10 mouse cellular contexts compared by ENCODE assay signal in the genomic region with DNA sequence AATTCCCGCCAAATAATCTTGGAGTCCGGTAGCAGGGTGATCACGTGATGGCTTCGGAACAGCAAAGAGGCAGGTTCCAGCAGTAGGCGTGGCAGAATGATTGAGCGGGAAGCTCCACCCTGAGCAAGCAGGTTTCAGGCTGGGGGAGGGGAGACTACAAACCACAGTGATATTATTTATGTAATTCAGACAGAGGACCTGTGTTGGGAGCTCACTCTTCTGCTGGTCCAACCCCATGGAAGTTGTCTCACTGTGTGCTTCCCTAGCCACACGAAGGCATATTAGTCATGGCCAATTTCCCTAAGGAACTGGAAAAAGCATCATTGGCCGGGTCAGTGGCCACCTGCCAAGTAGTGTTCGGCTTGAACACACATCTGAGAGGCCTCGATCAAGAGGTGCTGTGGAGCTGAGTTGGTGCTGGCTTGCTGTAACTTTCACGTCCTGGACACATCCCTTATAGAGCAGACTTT. TPM values are rescaled to one million over a fixed set of nuclear protein-coding genes. Genes with fewer than 3 reads are reported as not detected.
DNase-seq lines count a peak whose midpoint lies in the region; ATAC-seq and TF ChIP-seq lines count a peak whose summit lies in the region.
"Had no signal": no experiment of that assay in that cellular context is flagged by ENCODE, and none has a peak within 500 bp of the region (broad histone marks: within the 10 kb centered on the region; RNA-seq: fewer than 3 reads in every experiment).

No protein-coding gene starts in this region.

- H3K36me3 ChIP-seq in heart, adult 2 months (ENCODE audit: control insufficient read depth, insufficient read depth, low read length) = no peaks in the 10 kb centered on the region
- H3K36me3 ChIP-seq in heart, embryonic 11.5 days (ENCODE audit: control insufficient read depth, insufficient read depth, low read length) = no peaks in the 10 kb centered on the region
- H3K36me3 ChIP-seq in erythroblast, embryonic 14.5 days (ENCODE audit: control insufficient read depth) = no peaks in the 10 kb centered on the region

- no peak for TF ChIP-seq EP300 in heart, adult 2 months (IDR thresholded peaks at IDR 0.05; ENCODE audit: insufficient read depth, low read depth, low read length)

- no peak for TF ChIP-seq POLR2A in heart, adult 2 months (IDR thresholded peaks at IDR 0.05; ENCODE audit: insufficient read depth, low read depth, low read length)

- no peaks in the 10 kb centered on the region for H3K79me2 ChIP-seq in heart, adult 2 months (replicated peaks; ENCODE audit: control insufficient read depth, insufficient read depth, low read length)

- intact Hi-C loops in heart, adult 2 months (cut with DNase I) = no loop called here
- intact Hi-C loops in left cerebral cortex, postnatal 36 days (cut with DNase I) = no loop called here
- intact Hi-C loops in left cerebral cortex, postnatal 4 days (cut with DNase I) = no loop called here

- H3K9me3 ChIP-seq in heart, embryonic 11.5 days (replicated peaks; ENCODE audit: control insufficient read depth, low read length) = no peaks in the 10 kb centered on the region
- H3K9me3 ChIP-seq in erythroblast, embryonic 14.5 days (ENCODE audit: control insufficient read depth, low read length) = no peaks in the 10 kb centered on the region

- no peaks in the 10 kb centered on the region for H3K27me3 ChIP-seq in heart, adult 2 months (ENCODE audit: control insufficient read depth, insufficient read depth, low read length)
- no peaks in the 10 kb centered on the region for H3K27me3 ChIP-seq in heart, embryonic 11.5 days (ENCODE audit: control insufficient read depth, insufficient read depth, low read length)
- no peaks in the 10 kb centered on the region for H3K27me3 ChIP-seq in erythroblast, embryonic 14.5 days (ENCODE audit: control insufficient read depth)

- no peak for ATAC-seq in heart, embryonic 11.5 days (replicated peaks; ENCODE audit: insufficient number of reproducible peaks, low FRiP score, low TSS enrichment)

- DNase-seq in heart, adult 2 months = peak; percentile 66 to 69
- DNase-seq in kidney, adult 8-10 months = peak; percentile 86 to 90
- DNase-seq in lung, postnatal 14 days = peak; percentile 37
- DNase-seq in left cerebral cortex, postnatal 36 days (ENCODE audit: low spot score in 2 of 2) = no peak
- no peak for DNase-seq in left cerebral cortex, postnatal 4 days
- DNase-seq in natural killer cell, adult 2 months (ENCODE audit: low spot score in 2 of 2) = no peak

- no peak overlapping the region for H3K9ac ChIP-seq in heart, adult 2 months (ENCODE audit: low read depth, low read length)
- H3K9ac ChIP-seq in heart, embryonic 11.5 days (ENCODE audit: low read depth, low read length) = no peak overlapping the region

- H3K27ac ChIP-seq in heart, adult 2 months = peak overlapping the region; percentile 78
- H3K27ac ChIP-seq in heart, embryonic 11.5 days (ENCODE audit: low read depth, low read length) = no peak overlapping the region

- no peak overlapping the region for H3K4me2 ChIP-seq in heart, embryonic 11.5 days

- peaks cover 12% of the 10 kb centered on the region for H3K4me1 ChIP-seq in heart, adult 2 months (ENCODE audit: control insufficient read depth, insufficient read depth, low read length)
- 0 out of 2 replicates have a peak, but pooled peaks cover 2% of the 10 kb centered on the region for H3K4me1 ChIP-seq in heart, embryonic 11.5 days (ENCODE audit: control insufficient read depth, insufficient read depth, low read length)
- H3K4me1 ChIP-seq in erythroblast, embryonic 14.5 days (ENCODE audit: control insufficient read depth) = peaks cover 33% of the 10 kb centered on the region

- WGBS in heart, adult 2 months = 28% methylated on average over 11 of the region's 11 CpGs
- 61% methylated on average over 11 of the region's 11 CpGs for WGBS in heart, embryonic 11.5 days (ENCODE audit: insufficient replicate concordance)

- H3K4me3 ChIP-seq in heart, adult 2 months = peak overlapping the region; percentile 29; the same call in 1 of the 2 replicates
- H3K4me3 ChIP-seq in heart, embryonic 11.5 days (ENCODE audit: low read depth, low read length) = no peak overlapping the region
- peak overlapping the region; percentile 18 for H3K4me3 ChIP-seq in erythroblast, embryonic 14.5 days (replicated peaks)
- H3K4me3 ChIP-seq: myocyte had no signal

- TF ChIP-seq CTCF in heart, adult 2 months (IDR thresholded peaks at IDR 0.05) = no peak

RNA-seq across cellular contexts. Expression of a gene that starts 36.5 kb away (rescaled TPM):
- 10 to 100 TPM in 1 of 2 experiments, 1 to 10 TPM in 1; 6.3 to 10.4 TPM for total RNA-seq in heart, adult 2 months (2021)
- 4.2 and 8.5 TPM in 2 replicates for polyA plus RNA-seq in heart, adult 2 months (2012; rRNA removed)
- not detected in 2 replicates for polyA plus RNA-seq in heart, embryonic 11.5 days (2014; fragmentation: Nextera tagmentation; extraction: Ambion mirVana)
- polyA plus RNA-seq in erythroblast, embryonic 14.5 days (2012) = not detected in 2 replicates
- 1 to 10 TPM; 1.1 to 1.5 TPM for total RNA-seq in left cerebral cortex, postnatal 36 days (2021)
- 1 to 10 TPM; 1.7 to 2.2 TPM for total RNA-seq in left cerebral cortex, postnatal 4 days (2021)
- total RNA-seq: ES-E14 had no signal
- polyA plus RNA-seq: myocyte had no signal

Comparison
In these comparisons a context has a peak if more than half of its experiments do, and no peak if none do; other contexts are left out.
1. DNase-seq: peak in heart, adult 2 months (2 of 2), kidney, adult 8-10 months (2 of 2) and lung, postnatal 14 days (single experiment); none in left cerebral cortex, postnatal 36 days (0 of 2), left cerebral cortex, postnatal 4 days (single experiment) and natural killer cell, adult 2 months (0 of 2).